Mouse (Mus musculus) embryonic facial prominence, embryonic 10.5 days (tissue): ENCODE measurements around the gene Hectd4. TPM values are rescaled to one million over a fixed set of nuclear protein-coding genes. Genes with fewer than 3 reads are reported as not detected.
"Not testable (repeated sequence)": the region's sequence is repeated elsewhere in the genome, so short reads cannot be mapped to it uniquely, and the experiment has no call there.

Experiments used
- DNase-seq: peaks from one replicate; pipeline ENCODE4 v3.0.0-alpha.2; 2017; ENCODE audit warnings: low spot score
- H3K27ac ChIP-seq: fragments of 300-500 bp; sonication (generic); replicated peaks from 2 replicates; pipeline ENCODE4 v1.5.1; 2016; ENCODE audit warnings: mild to moderate bottlenecking
- H3K27me3 ChIP-seq: fragments of 300-500 bp; sonication (generic); replicated peaks from 2 replicates; pipeline ENCODE4 v1.6.1; 2016; ENCODE audit warnings: low read depth, mild to moderate bottlenecking; ENCODE audit not compliant: poor library complexity, severe bottlenecking
- H3K36me3 ChIP-seq: fragments of 300-500 bp; sonication (generic); replicated peaks from 2 replicates; pipeline ENCODE4 v1.6.1; 2016; ENCODE audit warnings: mild to moderate bottlenecking, moderate library complexity
- H3K4me1 ChIP-seq: fragments of 300-500 bp; sonication (generic); 2 replicates; pipeline ENCODE4 v1.6.1; 2016
- H3K4me3 ChIP-seq: fragments of 300-500 bp; sonication (generic); 2 replicates; pipeline ENCODE4 v1.5.1; 2016; ENCODE audit warnings: mild to moderate bottlenecking, moderate library complexity
- H3K9me3 ChIP-seq: fragments of 300-500 bp; sonication (generic); 2 replicates; pipeline ENCODE4 v1.6.1; 2016; ENCODE audit warnings: mild to moderate bottlenecking
- WGBS: fragments of 180-500 bp; shearing (Covaris S2); methylation state at CpG from one replicate; pipeline ENCODE4 v1.1.7; 2016; 5-methylcytosine and 5-hydroxymethylcytosine counted together
- polyA plus RNA-seq: library from polyadenylated mRNA; unstranded; fragments of >200 nt; fragmentation: Nextera tagmentation; extraction: Ambion mirVana; gene quantifications from 2 replicates; pipeline ENCODE4 v1.2.1, GENCODE M21; 2016

Gene Hectd4
- polyA plus RNA-seq, 1 experiment from 2014 or later, result 4.4 TPM

- Histone ChIP-seq H3K9me3 (no peaks in the 10 kb centered on the region), H3K36me3 (peaks cover 4% of the 10 kb centered on the region; the same call in 1 of the 2 replicates), H3K4me1 (peaks cover 33% of the 10 kb centered on the region), H3K27ac (peak overlapping the region; percentile 96), H3K4me3 (peak overlapping the region; percentile 97), H3K27me3 (no peaks in the 10 kb centered on the region)
- WGBS, result 9% methylated on average over 17 of the region's 17 CpGs
- no peak for DNase-seq
Measured at GRCm38 (mm10) chr5:121191584-121191906, 28.5 kb upstream of the Hectd4 start.

- peaks cover 2% of the 10 kb centered on the region; the same call in 1 of the 2 replicates for H3K36me3 ChIP-seq
- peaks cover 8% of the 10 kb centered on the region; the same call in 1 of the 2 replicates for H3K27me3 ChIP-seq
- WGBS, result 48% methylated on average over 1 of the region's 1 CpGs
- no peak overlapping the region for H3K27ac ChIP-seq
- DNase-seq, result no peak
- no peak overlapping the region for H3K4me3 ChIP-seq
- peaks cover 12% of the 10 kb centered on the region for H3K4me1 ChIP-seq
- no peaks in the 10 kb centered on the region for H3K9me3 ChIP-seq
Measured at GRCm38 (mm10) chr5:121194173-121194572, 25.8 kb upstream of the Hectd4 start.

GRCm38 (mm10) chr5:121196764-121197163 lies 23.3 kb upstream of the Hectd4 start:
- no peaks in the 10 kb centered on the region for H3K9me3 ChIP-seq
- 0 out of 2 replicates have a peak, but pooled peaks cover under 1% of the 10 kb centered on the region for H3K4me1 ChIP-seq
- peaks cover 8% of the 10 kb centered on the region; the same call in 1 of the 2 replicates for H3K27me3 ChIP-seq
- no peaks in the 10 kb centered on the region for H3K36me3 ChIP-seq
- no peak overlapping the region for H3K4me3 ChIP-seq
- WGBS, result 59% methylated on average over 5 of the region's 5 CpGs
- no peak overlapping the region for H3K27ac ChIP-seq
- DNase-seq, result no peak

GRCm38 (mm10) chr5:121197337-121197736 lies 22.7 kb upstream of the Hectd4 start:
- Histone ChIP-seq H3K4me3 (no peak overlapping the region), H3K27me3 (peaks cover 8% of the 10 kb centered on the region; the same call in 1 of the 2 replicates), H3K4me1 (no peaks in the 10 kb centered on the region), H3K36me3 (no peaks in the 10 kb centered on the region), H3K27ac (no peak overlapping the region), H3K9me3 (no peaks in the 10 kb centered on the region)
- WGBS, result 91% methylated on average over 2 of the region's 2 CpGs
- DNase-seq, result no peak

- no peak for DNase-seq
- H3K4me3 ChIP-seq, result no peak overlapping the region
- H3K27me3 ChIP-seq, result peaks cover 8% of the 10 kb centered on the region; the same call in 1 of the 2 replicates
- no peaks in the 10 kb centered on the region for H3K9me3 ChIP-seq
- H3K27ac ChIP-seq, result no peak overlapping the region
- H3K36me3 ChIP-seq, result no peaks in the 10 kb centered on the region
- 86% methylated on average over 5 of the region's 5 CpGs for WGBS
- no peaks in the 10 kb centered on the region for H3K4me1 ChIP-seq
Measured at GRCm38 (mm10) chr5:121198376-121198775, 21.6 kb upstream of the Hectd4 start.

- no peak for DNase-seq
- WGBS, result 56% methylated on average over 3 of the region's 3 CpGs
- H3K36me3 ChIP-seq, result peaks cover 16% of the 10 kb centered on the region
- H3K27ac ChIP-seq, result no peak overlapping the region
- H3K9me3 ChIP-seq, result no peaks in the 10 kb centered on the region
- H3K27me3 ChIP-seq, result peaks cover 8% of the 10 kb centered on the region; the same call in 1 of the 2 replicates
- H3K4me3 ChIP-seq, result no peak overlapping the region
- H3K4me1 ChIP-seq, result peaks cover 14% of the 10 kb centered on the region
Measured at GRCm38 (mm10) chr5:121201739-121202138, 18.3 kb upstream of the Hectd4 start.

- H3K4me1 ChIP-seq, result peaks cover 21% of the 10 kb centered on the region
- no peak for DNase-seq
- H3K9me3 ChIP-seq, result no peaks in the 10 kb centered on the region
- WGBS, result 83% methylated on average over 1 of the region's 1 CpGs
- H3K4me3 ChIP-seq, result no peak overlapping the region
- H3K36me3 ChIP-seq, result peaks cover 23% of the 10 kb centered on the region
- peaks cover 8% of the 10 kb centered on the region; the same call in 1 of the 2 replicates for H3K27me3 ChIP-seq
- H3K27ac ChIP-seq, result no peak overlapping the region
Measured at GRCm38 (mm10) chr5:121202467-121202866, 17.6 kb upstream of the Hectd4 start.

- peak within 1 kb of the TSS; percentile 97 for H3K27ac ChIP-seq
- WGBS, result 2% methylated on average over 52 of the region's 52 CpGs
Measured at GRCm38 (mm10) chr5:121204132-121205089, 15.6 kb upstream of the Hectd4 start, which contains the start of gene Rpl6. TSS of gene Rpl6 (plus strand) at chr5:121204481.

GRCm38 (mm10) chr5:121205537-121206130 lies 14.4 kb upstream of the Hectd4 start:
- not testable (repeated sequence) for H3K9me3 ChIP-seq, DNase-seq, H3K27me3 ChIP-seq
- WGBS, result 73% methylated on average over 9 of the region's 10 CpGs
- H3K36me3 ChIP-seq, result peaks cover 55% of the 10 kb centered on the region
- peaks cover 27% of the 10 kb centered on the region for H3K4me1 ChIP-seq
- peak overlapping the region; percentile 95 for H3K4me3 ChIP-seq
- H3K27ac ChIP-seq, result peak overlapping the region; percentile 49; the same call in 1 of the 2 replicates

More at GRCm38 (mm10) chr5:121204132-121205089, 15.6 kb upstream of the Hectd4 start, which contains the start of gene Rpl6:
- Histone ChIP-seq H3K36me3 (peaks cover 43% of the 10 kb centered on the region), H3K4me3 (peak within 1 kb of the TSS; percentile 95), H3K4me1 (peaks cover 27% of the 10 kb centered on the region), H3K27me3 (no peaks in the 10 kb centered on the region), H3K9me3 (no peaks in the 10 kb centered on the region)
- DNase-seq, result peak; percentile 85

- Histone ChIP-seq H3K36me3 (peaks cover 64% of the 10 kb centered on the region), H3K27me3 (no peaks in the 10 kb centered on the region), H3K9me3 (no peaks in the 10 kb centered on the region), H3K4me3 (peak overlapping the region; percentile 95), H3K27ac (no peak overlapping the region), H3K4me1 (peaks cover 27% of the 10 kb centered on the region)
- 84% methylated on average over 9 of the region's 9 CpGs for WGBS
- no peak for DNase-seq
Measured at GRCm38 (mm10) chr5:121206540-121206939, 13.5 kb upstream of the Hectd4 start.

- H3K36me3 ChIP-seq, result peaks cover 68% of the 10 kb centered on the region
- WGBS, result 89% methylated on average over 3 of the region's 3 CpGs
- peak overlapping the region; percentile 95 for H3K4me3 ChIP-seq
- no peak for DNase-seq
- peaks cover 27% of the 10 kb centered on the region for H3K4me1 ChIP-seq
- H3K27me3 ChIP-seq, result no peaks in the 10 kb centered on the region
- H3K9me3 ChIP-seq, result no peaks in the 10 kb centered on the region
- no peak overlapping the region for H3K27ac ChIP-seq
Measured at GRCm38 (mm10) chr5:121206984-121207383, 13.0 kb upstream of the Hectd4 start.

GRCm38 (mm10) chr5:121209755-121210600 lies 10.0 kb upstream of the Hectd4 start:
- H3K27me3 ChIP-seq, result no peaks in the 10 kb centered on the region
- peaks cover 82% of the 10 kb centered on the region for H3K36me3 ChIP-seq
- H3K9me3 ChIP-seq, result no peaks in the 10 kb centered on the region
- peaks cover 27% of the 10 kb centered on the region for H3K4me1 ChIP-seq
- H3K27ac ChIP-seq, result no peak overlapping the region
- no peak overlapping the region for H3K4me3 ChIP-seq
- 90% methylated on average over 9 of the region's 9 CpGs for WGBS
- no peak for DNase-seq
